Mouse (Mus musculus) C2C12 (cell line): Measurements from ENCODE around the gene Fam193a. TPM values are rescaled to one million over a fixed set of nuclear protein-coding genes. Genes with fewer than 3 reads are reported as not detected.

Experiments used
- H3K27me3 ChIP-seq: one replicate; pipeline ENCODE4 v1.6.1; 2011; ENCODE audit not compliant: control insufficient read depth, insufficient read depth, insufficient read length
- H3K36me3 ChIP-seq: one replicate; pipeline ENCODE4 v1.6.1; 2011; ENCODE audit not compliant: control insufficient read depth, insufficient read depth
- H3K4me3 ChIP-seq: one replicate; pipeline ENCODE4 v1.5.1; 2011; ENCODE audit warnings: mild to moderate bottlenecking, control low read depth; ENCODE audit not compliant: poor library complexity, insufficient read depth, severe bottlenecking
- H3K79me2 ChIP-seq: one replicate; pipeline ENCODE4 v1.6.1; 2011; ENCODE audit not compliant: control insufficient read depth, insufficient read depth
- H3K79me3 ChIP-seq: one replicate; pipeline ENCODE4 v1.6.1; 2011; ENCODE audit warnings: low read depth, control low read depth
- H3ac ChIP-seq: one replicate; pipeline ENCODE3; 2011; ENCODE audit warnings: low read depth; ENCODE audit not compliant: control insufficient read depth, insufficient read length
- CEBPB ChIP-seq: IDR thresholded peaks from one replicate; pipeline ENCODE4 v1.6.1; 2011; ENCODE audit warnings: low read depth, mild to moderate bottlenecking, control low read depth, moderate library complexity
- CTCF ChIP-seq: IDR thresholded peaks from one replicate; pipeline ENCODE4 v1.5.1; 2011; ENCODE audit not compliant: control insufficient read depth, insufficient read depth, insufficient read length
- FOSL1 ChIP-seq: IDR thresholded peaks from one replicate; pipeline ENCODE4 v1.8.0; 2011; ENCODE audit warnings: mild to moderate bottlenecking, low read length; ENCODE audit not compliant: poor library complexity, insufficient read depth, severe bottlenecking
- MAX ChIP-seq: IDR thresholded peaks from one replicate; pipeline ENCODE4 v1.6.1; 2011; ENCODE audit warnings: mild to moderate bottlenecking, control low read depth
- MYOD1 ChIP-seq: IDR thresholded peaks from one replicate; pipeline ENCODE4 v1.6.1; 2011; ENCODE audit warnings: low read depth; ENCODE audit not compliant: control insufficient read depth, insufficient read length
- MYOG ChIP-seq: IDR thresholded peaks from one replicate; pipeline ENCODE4 v1.6.1; 2011; ENCODE audit not compliant: control insufficient read depth, insufficient read length; ENCODE audit errors: extremely low read depth
- USF1 ChIP-seq: IDR thresholded peaks from one replicate; pipeline ENCODE4 v1.6.1; 2011; ENCODE audit warnings: low read depth, mild to moderate bottlenecking, control low read depth, moderate library complexity
- polyA plus RNA-seq: library from polyadenylated mRNA; unstranded; fragments of >200 nt; fragmentation: generic; extraction: Trizol; gene quantifications from one replicate; pipeline ENCODE4 v1.2.1, GENCODE M21; 2012; ENCODE audit warnings: missing spikeins

Fam193a gene
- polyA plus RNA-seq, 1 experiment: 11.4 TPM

- Histone ChIP-seq H3K27me3 (no peaks in the 10 kb centered on the region), H3K4me3 (no peak overlapping the region), H3K36me3 (peaks cover 10% of the 10 kb centered on the region), H3K79me2 (peaks cover 78% of the 10 kb centered on the region), H3ac (no peak overlapping the region), H3K79me3 (peaks cover 41% of the 10 kb centered on the region)
- TF ChIP-seq USF1: no peak
- no peak for TF ChIP-seq MYOD1
- TF ChIP-seq CTCF: no peak
- TF ChIP-seq MAX: no peak
- TF ChIP-seq MYOG: no peak
- TF ChIP-seq CEBPB: no peak
- TF ChIP-seq FOSL1: no peak
These were observed 160.4 kb downstream of the Fam193a start for GRCm38 (mm10) chr5:34530116-34530515.

- TF ChIP-seq CEBPB (no peak), MYOD1 (no peak), FOSL1 (no peak), MYOG (no peak), CTCF (no peak), MAX (no peak), USF1 (no peak)
- no peak overlapping the region for H3ac ChIP-seq
- no peak overlapping the region for H3K4me3 ChIP-seq
- peaks cover 41% of the 10 kb centered on the region for H3K79me3 ChIP-seq
- H3K79me2 ChIP-seq: peaks cover 78% of the 10 kb centered on the region
- H3K27me3 ChIP-seq: no peaks in the 10 kb centered on the region
- peaks cover 10% of the 10 kb centered on the region for H3K36me3 ChIP-seq
These were observed 161.0 kb downstream of the Fam193a start for GRCm38 (mm10) chr5:34530687-34531086.

GRCm38 (mm10) chr5:34533066-34533465 lies 163.3 kb downstream of the Fam193a start:
- no peaks in the 10 kb centered on the region for H3K27me3 ChIP-seq
- no peak overlapping the region for H3ac ChIP-seq
- TF ChIP-seq MYOG (no peak), CTCF (no peak)
- peaks cover 80% of the 10 kb centered on the region for H3K79me2 ChIP-seq
- no peak overlapping the region for H3K4me3 ChIP-seq
- H3K79me3 ChIP-seq: peaks cover 29% of the 10 kb centered on the region
- peaks cover 17% of the 10 kb centered on the region for H3K36me3 ChIP-seq

- no peak overlapping the region for H3K4me3 ChIP-seq
- peaks cover 81% of the 10 kb centered on the region for H3K79me2 ChIP-seq
- peak; percentile 55 for TF ChIP-seq MAX
- no peak for TF ChIP-seq CEBPB
- no peak for TF ChIP-seq USF1
- peak; percentile 51 for TF ChIP-seq MYOD1
- peak; percentile 38 for TF ChIP-seq FOSL1
- no peaks in the 10 kb centered on the region for H3K27me3 ChIP-seq
- H3K36me3 ChIP-seq: peaks cover 17% of the 10 kb centered on the region
- H3ac ChIP-seq: no peak overlapping the region
- peaks cover 25% of the 10 kb centered on the region for H3K79me3 ChIP-seq
These were observed 164.1 kb downstream of the Fam193a start for GRCm38 (mm10) chr5:34533820-34534219.

DNA sequence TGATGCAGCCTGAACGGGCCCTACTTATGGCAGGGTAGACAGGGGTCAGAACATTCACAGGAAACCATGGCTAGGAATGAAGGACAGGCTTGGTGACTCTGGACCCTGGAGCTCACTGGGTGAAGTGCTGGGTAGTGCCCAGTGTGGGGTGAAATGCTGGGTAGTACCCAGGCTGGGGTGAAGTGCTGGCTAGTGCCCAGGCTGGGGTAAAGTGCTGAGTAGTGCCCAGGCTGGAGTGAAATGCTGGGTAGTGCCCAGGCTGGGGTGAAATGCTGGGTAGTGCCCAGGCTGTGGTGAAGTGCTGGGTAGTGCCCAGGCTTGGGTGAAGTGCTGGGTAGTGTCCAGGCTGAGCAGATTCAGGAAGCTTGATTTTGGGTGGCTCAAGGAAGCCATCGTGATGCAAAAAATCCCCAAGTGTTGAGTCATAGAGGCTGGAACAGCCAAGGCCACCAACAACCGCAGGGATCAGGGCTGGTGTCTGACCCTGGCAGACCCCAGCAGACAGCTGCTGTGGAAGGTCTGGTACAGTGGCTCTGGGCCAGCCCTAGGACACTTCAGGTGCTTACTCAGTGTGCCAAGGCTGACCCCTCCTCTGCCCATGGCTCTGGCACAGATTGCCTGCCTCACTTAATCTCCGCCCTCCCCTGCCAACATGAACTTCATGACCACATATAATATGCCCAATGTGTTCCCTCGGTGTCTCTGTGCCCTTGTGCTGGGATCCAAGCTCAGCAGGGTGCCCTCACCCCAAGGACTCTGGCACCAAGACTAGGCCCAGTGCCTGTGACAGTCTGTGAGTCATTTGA lies 165.2 kb downstream of the Fam193a start:
- Histone ChIP-seq H3K27me3 (no peaks in the 10 kb centered on the region), H3K4me3 (no peak overlapping the region), H3K79me3 (peaks cover 19% of the 10 kb centered on the region), H3K36me3 (peaks cover 17% of the 10 kb centered on the region), H3ac (no peak overlapping the region), H3K79me2 (peaks cover 81% of the 10 kb centered on the region)
- TF ChIP-seq USF1: no peak
- peak; percentile 97 for TF ChIP-seq MYOD1
- TF ChIP-seq FOSL1: peak; percentile 21
- TF ChIP-seq CEBPB: peak; percentile 65
- TF ChIP-seq MAX: peak; percentile 21
- TF ChIP-seq CTCF: no peak

- Histone ChIP-seq H3K27me3 (no peaks in the 10 kb centered on the region), H3K36me3 (peaks cover 13% of the 10 kb centered on the region), H3K79me3 (peaks cover 18% of the 10 kb centered on the region), H3K79me2 (peaks cover 81% of the 10 kb centered on the region), H3K4me3 (no peak overlapping the region), H3ac (no peak overlapping the region)
- TF ChIP-seq FOSL1 (no peak), CEBPB (peak; percentile 36)
These were observed 166.1 kb downstream of the Fam193a start for GRCm38 (mm10) chr5:34535831-34536230.

Other genes starting within 250 kb of the Fam193a start
- gene Poln, start 200.5 kb upstream of the Fam193a start, polyA plus RNA-seq: 0.11 TPM
- 7.3 TPM for gene Haus3, start 200.4 kb upstream of the Fam193a start, polyA plus RNA-seq
- gene Mxd4, start 182.2 kb upstream of the Fam193a start, polyA plus RNA-seq: 15.3 TPM
- 0.09 TPM for gene Zfyve28, start 81.5 kb upstream of the Fam193a start, polyA plus RNA-seq
- not detected for gene Cfap99, start 81.3 kb upstream of the Fam193a start, polyA plus RNA-seq
- 67.1 TPM for gene Rnf4, start 33.6 kb upstream of the Fam193a start, polyA plus RNA-seq
- 9.3 TPM for gene Tnip2, start 144.1 kb downstream of the Fam193a start, polyA plus RNA-seq
- gene Sh3bp2, start 155.9 kb downstream of the Fam193a start, polyA plus RNA-seq: 10.2 TPM
- 151 TPM for gene Add1, start 203.7 kb downstream of the Fam193a start, polyA plus RNA-seq